Mouse (Mus musculus) neural tube, embryonic 13.5 days (tissue): ENCODE measurements at regions not wholly inside any gene's neighbourhood (a gene's known extent, or its start where the extent isn't known, plus 50 kb on each side); places are given as distances from the start of the nearest gene placed in this dataset.
A peak's percentile ranks its signal among the peaks of the same experiment; 100 is the strongest.

Source experiments
- ATAC-seq: fragments of 200-750 bp; cut with Nextera tagmentation; 2 replicates; pipeline ENCODE4 v1.8.0; 2017; ENCODE audit warnings: low read depth, mild to moderate bottlenecking, moderate TSS enrichment, moderate library complexity
- H3K27ac ChIP-seq: fragments of 300-500 bp; sonication (generic); replicated peaks from 2 replicates; pipeline ENCODE4 v1.5.1; 2015; ENCODE audit warnings: moderate library complexity, mild to moderate bottlenecking, inconsistent platforms
- H3K27me3 ChIP-seq: fragments of 300-500 bp; sonication (generic); 2 replicates; pipeline ENCODE4 v1.6.1; 2015; ENCODE audit warnings: mild to moderate bottlenecking, inconsistent platforms
- H3K36me3 ChIP-seq: fragments of 300-500 bp; sonication (generic); 2 replicates; pipeline ENCODE4 v1.6.1; 2015; ENCODE audit warnings: mild to moderate bottlenecking, inconsistent platforms
- H3K4me1 ChIP-seq: fragments of 300-500 bp; sonication (generic); replicated peaks from 2 replicates; pipeline ENCODE4 v1.6.1; 2015; ENCODE audit warnings: inconsistent platforms
- H3K4me2 ChIP-seq: fragments of 300-500 bp; sonication (generic); 2 replicates; pipeline ENCODE4 v1.6.1; 2015; ENCODE audit warnings: inconsistent platforms, mild to moderate bottlenecking, moderate library complexity
- H3K4me3 ChIP-seq: fragments of 300-500 bp; sonication (generic); 2 replicates; pipeline ENCODE4 v1.5.1; 2015; ENCODE audit warnings: mild to moderate bottlenecking, inconsistent platforms
- H3K9ac ChIP-seq: fragments of 300-500 bp; sonication (generic); 2 replicates; pipeline ENCODE4 v1.6.1; 2015; ENCODE audit warnings: moderate library complexity, mild to moderate bottlenecking, inconsistent platforms
- H3K9me3 ChIP-seq: fragments of 300-500 bp; sonication (generic); 2 replicates; pipeline ENCODE4 v1.6.1; 2016; ENCODE audit warnings: inconsistent platforms
- WGBS: fragments of 180-500 bp; shearing (Covaris S2); methylation state at CpG from one replicate; pipeline ENCODE4 v1.1.7; 2015; 5-methylcytosine and 5-hydroxymethylcytosine counted together

DNA sequence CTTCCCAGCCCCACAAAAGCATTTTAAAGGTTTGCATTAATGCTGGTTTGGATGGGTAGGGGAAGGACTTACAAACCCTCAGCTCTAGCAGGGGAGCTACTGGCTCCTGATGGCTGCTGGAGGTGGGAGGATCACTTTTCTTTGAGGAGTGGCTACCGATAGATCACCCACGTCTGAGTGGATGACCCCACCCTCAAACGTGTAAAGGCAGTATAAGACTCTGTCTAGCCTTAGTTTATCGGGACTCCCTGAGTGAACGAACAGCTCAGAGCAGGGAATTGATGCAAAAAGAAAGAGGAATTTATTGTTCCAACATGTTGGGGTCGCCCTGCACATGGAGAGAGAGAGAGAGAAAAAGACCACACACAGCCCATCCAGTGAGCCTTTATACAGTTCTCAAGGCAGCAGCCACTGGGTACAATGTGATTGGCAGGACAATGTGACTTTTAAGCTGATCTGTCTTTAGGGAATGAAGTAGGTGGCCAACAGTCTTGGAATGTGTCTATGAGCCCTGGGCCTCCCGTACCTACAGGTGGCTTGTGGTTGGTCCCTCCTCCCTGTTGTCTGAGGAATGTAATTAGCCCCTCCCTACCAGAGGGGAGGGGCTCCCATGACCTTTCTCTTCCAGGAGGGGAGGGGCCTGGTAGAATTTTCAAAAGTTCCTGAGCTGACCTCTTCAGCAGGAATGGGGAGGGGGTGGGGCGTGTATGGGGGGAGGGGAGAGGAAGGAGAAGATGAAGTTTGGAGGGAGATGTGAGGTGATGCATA, 108.7 kb upstream of the Tmem150c start:
- no peaks in the 10 kb centered on the region for H3K27me3 ChIP-seq
- no peaks in the 10 kb centered on the region for H3K36me3 ChIP-seq
- ATAC-seq, result no peak
- no peak overlapping the region for H3K4me3 ChIP-seq
- H3K4me1 ChIP-seq, result peaks cover 9% of the 10 kb centered on the region; the same call in 1 of the 2 replicates
- WGBS, result 70% methylated on average over 8 of the region's 8 CpGs
- H3K27ac ChIP-seq, result no peak overlapping the region
- H3K9ac ChIP-seq, result no peak overlapping the region
- no peak overlapping the region for H3K4me2 ChIP-seq
- no peaks in the 10 kb centered on the region for H3K9me3 ChIP-seq

DNA sequence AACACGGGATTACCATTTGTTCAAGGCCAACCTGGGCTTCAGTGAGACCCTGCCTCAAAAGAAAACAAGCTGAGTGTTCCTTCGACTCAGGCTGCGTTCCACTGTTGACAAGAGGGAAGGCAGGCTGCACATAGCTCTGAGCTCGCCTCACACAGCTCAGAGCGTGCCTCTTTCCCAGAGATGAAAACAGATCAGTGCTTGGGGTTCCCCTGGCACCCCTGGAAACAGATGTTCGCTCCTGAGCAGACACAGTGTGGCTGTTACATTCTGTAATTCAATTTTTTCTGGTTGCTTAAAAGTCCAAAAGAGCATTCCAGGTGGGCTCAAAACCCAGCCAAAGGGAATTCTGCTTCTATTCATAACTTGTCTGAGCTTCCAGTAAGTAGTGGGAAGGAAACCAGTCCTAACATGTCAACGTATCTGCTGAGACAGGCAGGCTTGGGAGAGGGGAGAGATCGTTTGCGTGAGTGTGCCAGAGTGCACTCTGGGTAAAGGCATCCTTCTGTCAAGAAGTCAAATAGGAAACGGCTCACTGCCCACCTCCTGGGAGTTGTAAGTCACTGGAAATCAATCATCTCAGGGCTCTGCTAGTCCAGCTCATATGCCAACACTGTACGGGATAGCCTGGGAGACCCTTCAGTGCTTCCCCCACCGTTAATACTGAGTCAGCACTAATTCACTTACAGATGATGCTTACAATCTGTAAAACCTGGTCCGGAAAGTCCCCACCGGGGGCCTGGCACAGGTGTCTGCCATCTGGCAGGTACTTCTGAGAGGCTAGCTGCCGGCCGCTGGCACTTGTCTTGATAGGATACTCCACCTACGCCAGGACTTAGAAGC, 107.3 kb upstream of the Tmem150c start:
- H3K4me3 ChIP-seq, result no peak overlapping the region
- H3K4me1 ChIP-seq, result peaks cover 9% of the 10 kb centered on the region; the same call in 1 of the 2 replicates
- H3K9me3 ChIP-seq, result no peaks in the 10 kb centered on the region
- H3K27ac ChIP-seq, result 0 out of 2 replicates have a peak overlapping the region, but pooled peaks have one; percentile 7
- no peak overlapping the region for H3K4me2 ChIP-seq
- ATAC-seq, result peak; percentile 50; the same call in 1 of the 2 replicates
- H3K9ac ChIP-seq, result no peak overlapping the region
- 63% methylated on average over 17 of the region's 17 CpGs for WGBS
- H3K27me3 ChIP-seq, result no peaks in the 10 kb centered on the region
- no peaks in the 10 kb centered on the region for H3K36me3 ChIP-seq

DNA sequence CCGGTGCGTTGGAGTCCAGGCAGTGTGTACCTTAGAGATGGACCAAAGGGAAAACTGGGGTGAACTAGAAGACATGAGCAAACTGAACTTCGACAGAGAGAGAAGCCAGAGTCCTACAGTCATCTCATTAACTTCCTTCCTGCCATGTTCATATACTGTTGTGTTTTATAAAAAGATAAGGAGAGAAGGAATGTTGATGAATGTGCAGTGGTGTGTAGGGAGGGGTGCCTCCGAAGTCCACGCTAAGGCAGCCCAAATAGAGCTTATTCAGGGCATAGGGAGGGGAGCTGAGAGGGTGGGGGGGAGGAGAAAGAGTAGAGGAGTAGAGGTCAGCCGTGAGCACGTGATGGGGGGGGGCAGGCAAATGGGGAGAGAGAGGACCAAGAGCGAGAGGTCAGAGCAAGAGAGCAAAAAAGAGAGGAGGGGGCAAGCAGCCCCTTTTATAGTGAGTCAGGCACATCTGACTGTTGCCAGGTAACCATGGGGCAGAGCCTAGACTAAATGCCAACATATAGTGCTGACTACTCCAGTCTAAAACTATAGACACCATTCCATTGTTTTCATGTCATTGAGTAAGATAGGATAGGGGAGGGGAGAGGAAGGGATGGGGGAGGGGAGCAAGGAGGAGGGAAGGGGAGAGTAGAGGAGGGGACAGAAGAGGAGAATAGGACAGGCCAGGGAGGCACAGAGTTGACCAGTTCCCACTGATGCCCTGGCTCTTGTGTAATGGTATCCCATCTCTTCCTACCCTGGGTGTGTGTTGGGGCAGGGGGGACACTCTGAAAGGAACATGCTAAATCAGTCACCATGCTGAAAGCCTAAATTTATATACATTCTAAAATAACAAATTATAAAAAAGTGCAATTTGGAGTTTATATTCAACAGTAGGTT, 100.4 kb upstream of the Tmem150c start:
- Histone ChIP-seq H3K27me3 (no peaks in the 10 kb centered on the region), H3K9ac (no peak overlapping the region), H3K27ac (no peak overlapping the region), H3K4me1 (peaks cover 12% of the 10 kb centered on the region), H3K9me3 (no peaks in the 10 kb centered on the region), H3K36me3 (no peaks in the 10 kb centered on the region), H3K4me3 (no peak overlapping the region), H3K4me2 (no peak overlapping the region)
- ATAC-seq, result peak; percentile 53; the same call in 1 of the 2 replicates
- 60% methylated on average over 8 of the region's 8 CpGs for WGBS

- H3K27ac ChIP-seq, result no peak overlapping the region
- no peak for ATAC-seq
- no peaks in the 10 kb centered on the region for H3K9me3 ChIP-seq
- no peak overlapping the region for H3K4me2 ChIP-seq
- WGBS, result 69% methylated on average over 12 of the region's 12 CpGs
- H3K27me3 ChIP-seq, result no peaks in the 10 kb centered on the region
- H3K4me1 ChIP-seq, result peaks cover 12% of the 10 kb centered on the region
- no peak overlapping the region for H3K9ac ChIP-seq
- no peaks in the 10 kb centered on the region for H3K36me3 ChIP-seq
- H3K4me3 ChIP-seq, result no peak overlapping the region
Observed at GRCm38 (mm10) chr5:100258952-100259710, 99.5 kb upstream of the Tmem150c start.

GRCm38 (mm10) chr5:100255276-100255675, 95.7 kb upstream of the Tmem150c start:
- Histone ChIP-seq H3K4me1 (peaks cover 12% of the 10 kb centered on the region), H3K27ac (no peak overlapping the region)
- WGBS, result 93% methylated on average over 9 of the region's 9 CpGs

GRCm38 (mm10) chr5:100252036-100252435, 92.4 kb upstream of the Tmem150c start:
- Histone ChIP-seq H3K9ac (no peak overlapping the region), H3K27me3 (no peaks in the 10 kb centered on the region), H3K4me2 (no peak overlapping the region), H3K9me3 (no peaks in the 10 kb centered on the region), H3K36me3 (no peaks in the 10 kb centered on the region), H3K4me1 (no peaks in the 10 kb centered on the region), H3K27ac (no peak overlapping the region), H3K4me3 (no peak overlapping the region)
- 89% methylated on average over 6 of the region's 6 CpGs for WGBS
- no peak for ATAC-seq

More at GRCm38 (mm10) chr5:100255276-100255675, 95.7 kb upstream of the Tmem150c start:
- Histone ChIP-seq H3K4me2 (no peak overlapping the region), H3K9ac (no peak overlapping the region), H3K9me3 (no peaks in the 10 kb centered on the region), H3K4me3 (no peak overlapping the region), H3K36me3 (no peaks in the 10 kb centered on the region), H3K27me3 (no peaks in the 10 kb centered on the region)
- ATAC-seq, result no peak

DNA sequence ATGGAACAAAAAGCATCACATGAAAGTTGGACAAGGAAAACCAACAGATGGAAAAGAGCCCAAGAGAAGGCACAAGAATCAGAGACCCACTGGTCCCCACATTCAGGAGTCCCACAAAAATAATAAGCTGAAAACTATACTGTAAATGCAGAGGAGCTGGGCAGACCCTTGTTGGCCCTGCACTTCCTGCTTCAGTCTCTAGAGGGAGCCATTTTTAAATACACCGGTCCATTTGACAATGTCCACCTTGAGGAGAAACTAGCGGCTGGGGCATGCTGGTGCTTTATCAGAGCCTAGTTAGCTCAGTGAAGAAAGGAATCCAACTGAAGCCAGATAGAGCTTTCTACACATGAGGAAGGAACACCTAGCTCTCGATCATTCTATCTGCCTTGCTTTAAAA, 90.1 kb upstream of the Tmem150c start:
- Histone ChIP-seq H3K27me3 (no peaks in the 10 kb centered on the region), H3K36me3 (no peaks in the 10 kb centered on the region), H3K4me2 (no peak overlapping the region), H3K9ac (no peak overlapping the region), H3K4me1 (no peaks in the 10 kb centered on the region), H3K4me3 (no peak overlapping the region), H3K9me3 (no peaks in the 10 kb centered on the region), H3K27ac (no peak overlapping the region)
- no peak for ATAC-seq
- 67% methylated on average over 3 of the region's 3 CpGs for WGBS

- no peaks in the 10 kb centered on the region for H3K4me1 ChIP-seq
- no peak overlapping the region for H3K9ac ChIP-seq
- H3K4me3 ChIP-seq, result no peak overlapping the region
- ATAC-seq, result no peak
- H3K27me3 ChIP-seq, result no peaks in the 10 kb centered on the region
- no peak overlapping the region for H3K4me2 ChIP-seq
- H3K27ac ChIP-seq, result no peak overlapping the region
- H3K9me3 ChIP-seq, result no peaks in the 10 kb centered on the region
- 74% methylated on average over 5 of the region's 5 CpGs for WGBS
- H3K36me3 ChIP-seq, result no peaks in the 10 kb centered on the region
Observed at GRCm38 (mm10) chr5:100248611-100249010, 89.0 kb upstream of the Tmem150c start.

GRCm38 (mm10) chr5:100246709-100247108, 87.1 kb upstream of the Tmem150c start:
- H3K27ac ChIP-seq, result no peak overlapping the region
- no peak overlapping the region for H3K4me3 ChIP-seq
- ATAC-seq, result no peak
- no peak overlapping the region for H3K9ac ChIP-seq
- 99% methylated on average over 2 of the region's 2 CpGs for WGBS
- no peaks in the 10 kb centered on the region for H3K4me1 ChIP-seq
- no peaks in the 10 kb centered on the region for H3K9me3 ChIP-seq
- H3K36me3 ChIP-seq, result no peaks in the 10 kb centered on the region
- no peak overlapping the region for H3K4me2 ChIP-seq
- H3K27me3 ChIP-seq, result no peaks in the 10 kb centered on the region

DNA sequence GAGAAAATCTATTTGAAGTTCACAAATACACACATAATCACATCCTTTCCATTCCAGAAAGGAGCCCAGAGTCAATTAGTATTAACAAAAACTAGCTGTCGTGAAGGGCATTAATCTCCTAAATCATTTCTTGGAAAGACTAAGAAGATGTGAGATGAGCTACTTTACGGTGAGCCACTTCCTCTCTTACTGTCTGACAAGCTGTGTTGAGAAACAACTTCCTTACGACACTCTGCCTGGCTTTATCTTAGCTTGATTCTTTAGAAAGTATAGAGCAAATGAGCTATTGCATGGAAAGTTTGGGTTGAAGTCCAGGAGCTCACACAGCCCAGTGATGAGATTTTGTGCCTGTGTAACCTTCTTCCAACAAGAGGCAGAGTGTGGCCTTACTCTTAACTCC, 85.2 kb upstream of the Tmem150c start:
- WGBS, result 71% methylated on average over 3 of the region's 3 CpGs
- H3K27me3 ChIP-seq, result no peaks in the 10 kb centered on the region
- H3K36me3 ChIP-seq, result no peaks in the 10 kb centered on the region
- H3K4me2 ChIP-seq, result no peak overlapping the region
- no peak overlapping the region for H3K9ac ChIP-seq
- no peaks in the 10 kb centered on the region for H3K9me3 ChIP-seq
- no peaks in the 10 kb centered on the region for H3K4me1 ChIP-seq
- no peak for ATAC-seq
- no peak overlapping the region for H3K27ac ChIP-seq
- no peak overlapping the region for H3K4me3 ChIP-seq

DNA sequence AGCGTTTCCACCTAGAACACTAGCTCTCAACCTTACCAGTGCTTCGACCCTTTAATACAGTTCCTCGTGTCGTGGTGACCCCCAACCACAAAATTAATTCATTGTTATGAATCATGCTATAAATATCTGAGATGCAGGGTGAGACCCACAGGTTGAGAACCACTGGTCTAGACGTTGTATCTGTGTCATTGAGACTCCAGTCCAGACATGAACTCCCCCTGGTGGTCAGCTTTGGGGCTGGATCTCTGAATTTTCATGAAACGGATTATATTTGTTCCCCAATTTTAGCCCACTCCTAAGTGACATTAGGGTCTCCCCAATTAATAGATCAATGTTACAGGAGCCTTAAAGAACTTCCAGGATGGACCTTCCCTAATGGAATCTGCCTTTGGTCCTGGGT, 81.3 kb upstream of the Tmem150c start:
- ATAC-seq, result no peak
- WGBS, result 67% methylated on average over 6 of the region's 6 CpGs
- H3K36me3 ChIP-seq, result no peaks in the 10 kb centered on the region

More for the DNA sequence above, 81.3 kb upstream of the Tmem150c start:
- Histone ChIP-seq H3K27ac (no peak overlapping the region), H3K9ac (no peak overlapping the region), H3K27me3 (no peaks in the 10 kb centered on the region), H3K4me1 (no peaks in the 10 kb centered on the region), H3K9me3 (no peaks in the 10 kb centered on the region), H3K4me2 (no peak overlapping the region), H3K4me3 (no peak overlapping the region)
